Mouse (Mus musculus): ENCODE measurements around the gene Pdzrn3. TPM values are rescaled to one million over a fixed set of nuclear protein-coding genes. Genes with fewer than 3 reads are reported as not detected.
A peak's percentile ranks its signal among the peaks of the same experiment; 100 is the strongest.

Gene Pdzrn3
- total RNA-seq, 2 experiments from 2014 or later, result 62.6 to 68.3 TPM

DNA sequence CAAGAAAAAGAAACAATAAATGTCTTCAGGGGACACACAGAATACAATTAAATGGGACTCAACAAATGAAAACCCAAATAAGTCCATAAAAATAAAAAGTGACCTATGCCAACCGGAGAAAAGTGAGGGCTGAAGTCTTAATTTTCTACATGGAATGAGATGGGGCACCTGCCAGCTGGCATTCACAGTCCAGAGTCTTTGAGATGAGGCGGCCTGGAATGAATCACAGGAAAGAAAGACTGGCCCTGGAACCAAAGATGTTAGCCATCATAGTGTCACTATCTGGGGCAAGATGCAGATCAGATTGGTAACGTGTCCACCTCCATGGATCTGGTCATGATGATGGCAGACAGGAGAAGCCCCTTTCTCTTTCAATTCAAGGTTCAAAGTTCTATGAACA lies 50.5 kb downstream of the Pdzrn3 start:
- DNase-seq, result no peak

DNA sequence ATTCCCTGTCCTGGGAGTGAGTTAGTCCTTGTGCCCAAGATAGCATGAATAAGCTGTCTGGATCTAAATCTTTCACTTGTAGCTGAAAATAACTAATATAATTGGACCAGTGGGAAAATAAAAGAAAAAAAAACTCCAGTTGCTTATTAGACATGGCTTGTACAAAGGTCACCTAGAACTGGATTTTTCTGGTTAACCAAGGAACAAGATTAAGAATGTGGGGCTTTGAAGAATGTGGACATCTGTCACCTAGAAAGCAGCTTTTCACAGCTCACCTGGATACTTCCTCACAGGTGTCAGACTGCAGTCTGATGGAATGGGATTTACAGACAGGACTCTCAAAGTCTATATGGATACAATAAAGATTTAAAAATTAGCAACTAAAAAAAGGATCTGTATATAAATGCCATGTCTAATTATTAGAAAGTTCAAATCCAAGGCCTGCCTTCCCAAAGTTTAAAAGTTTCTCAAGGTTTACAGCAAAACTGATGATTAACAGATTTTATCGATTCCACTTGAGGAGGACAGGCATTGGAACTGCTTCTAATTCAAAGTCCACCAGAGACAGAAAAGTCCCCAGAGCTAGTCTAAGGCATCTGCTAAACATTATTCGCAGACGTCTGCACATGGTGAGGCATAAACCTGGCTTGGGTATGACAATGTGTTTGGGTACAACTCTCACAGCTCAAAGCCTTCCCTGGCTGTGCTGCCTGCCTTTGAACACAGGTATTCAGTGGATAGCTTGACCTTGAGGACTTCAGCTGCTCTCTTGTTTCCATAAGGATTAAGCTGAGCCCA lies 51.7 kb downstream of the Pdzrn3 start:
- no peak for DNase-seq

DNA sequence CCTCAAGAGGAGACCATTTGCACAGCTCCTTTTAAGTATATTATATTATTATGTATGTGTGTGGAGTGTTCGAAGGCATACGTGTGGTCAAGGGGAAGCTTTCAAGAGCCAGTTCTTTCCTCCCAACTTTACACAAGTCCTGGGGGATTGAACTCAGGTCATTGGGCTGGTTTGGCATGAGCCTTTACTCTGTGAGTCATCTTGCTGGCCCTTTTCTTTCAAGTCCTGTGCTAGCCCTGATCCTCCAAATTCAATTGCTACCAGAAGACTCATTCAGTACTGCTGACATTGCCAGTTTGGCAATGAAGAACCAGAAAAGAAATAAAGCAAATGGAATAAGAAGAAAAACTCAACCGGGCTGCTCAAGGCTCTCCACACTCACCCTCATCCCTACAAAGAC lies 55.1 kb downstream of the Pdzrn3 start:
- DNase-seq, result no peak

DNA sequence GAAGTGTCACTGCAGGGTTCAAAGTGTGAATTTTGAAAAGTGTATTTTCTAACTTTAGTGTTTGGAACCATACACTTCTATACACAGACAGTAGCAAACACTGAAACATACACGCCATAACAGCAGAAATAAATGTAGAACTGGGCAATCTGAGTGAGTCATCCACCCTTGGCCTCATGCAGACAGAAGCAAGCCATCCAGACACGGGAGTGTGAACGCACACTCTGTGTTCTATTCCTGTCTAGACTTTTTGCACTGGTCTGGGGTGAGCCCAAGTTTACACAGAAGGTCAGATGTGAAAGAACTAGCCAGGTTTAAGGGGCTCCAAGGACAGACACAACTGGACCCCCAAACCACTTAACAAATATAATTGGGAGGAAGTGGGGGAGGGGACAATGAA lies 57.3 kb downstream of the Pdzrn3 start:
- DNase-seq, result no peak

DNA sequence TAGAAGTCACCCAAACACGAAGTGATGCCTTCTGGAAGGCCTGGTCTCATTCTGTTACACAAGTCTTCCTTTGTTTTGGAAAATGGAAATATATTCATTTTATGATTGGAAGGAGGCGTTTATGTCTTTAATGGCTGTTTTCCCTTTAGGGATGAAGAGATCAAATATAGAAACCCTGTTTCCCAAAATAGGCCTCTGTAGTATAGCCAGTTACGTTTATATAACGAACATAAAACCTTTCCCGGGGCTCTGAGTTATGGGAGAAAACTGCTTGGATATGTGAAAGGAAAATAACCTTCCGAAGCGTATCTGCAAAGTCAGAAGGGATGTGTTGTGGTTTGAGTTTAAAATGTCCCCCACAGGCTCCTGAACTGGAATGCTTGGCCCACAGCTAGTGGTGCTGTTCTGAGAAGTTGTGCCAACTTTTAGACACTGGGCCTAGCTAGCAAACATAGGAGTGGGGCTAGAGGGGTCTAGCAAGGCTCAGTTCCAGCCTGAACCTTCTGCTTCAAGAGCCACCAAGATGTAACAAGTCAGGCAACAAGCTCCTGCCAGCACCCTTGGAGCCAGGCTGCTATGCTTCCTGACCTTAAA lies 58.2 kb downstream of the Pdzrn3 start:
- DNase-seq, result no peak

DNA sequence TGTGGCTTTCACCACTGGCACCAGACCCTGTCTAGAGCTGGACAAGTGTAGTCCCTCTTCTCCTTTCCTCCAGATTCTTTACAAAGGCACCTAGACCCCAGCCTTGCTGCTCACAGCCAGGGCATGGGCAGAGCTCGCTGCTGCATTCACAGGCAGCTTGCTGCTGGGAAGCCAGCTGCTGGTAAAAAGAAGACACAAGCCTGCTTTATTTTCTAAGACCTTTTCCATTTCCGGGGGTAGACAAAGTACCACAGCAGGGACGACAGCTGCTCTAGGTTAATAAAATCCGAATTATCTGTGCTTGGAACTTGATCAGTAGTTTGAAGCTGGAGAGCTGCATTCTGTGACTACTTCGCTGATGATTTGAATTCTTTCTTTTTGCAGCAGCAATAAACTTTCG lies 59.2 kb downstream of the Pdzrn3 start:
- no peak for DNase-seq

- DNase-seq, result no peak
Measured at GRCm38 (mm10) chr6:101311446-101311845, 66.3 kb downstream of the Pdzrn3 start.

DNA sequence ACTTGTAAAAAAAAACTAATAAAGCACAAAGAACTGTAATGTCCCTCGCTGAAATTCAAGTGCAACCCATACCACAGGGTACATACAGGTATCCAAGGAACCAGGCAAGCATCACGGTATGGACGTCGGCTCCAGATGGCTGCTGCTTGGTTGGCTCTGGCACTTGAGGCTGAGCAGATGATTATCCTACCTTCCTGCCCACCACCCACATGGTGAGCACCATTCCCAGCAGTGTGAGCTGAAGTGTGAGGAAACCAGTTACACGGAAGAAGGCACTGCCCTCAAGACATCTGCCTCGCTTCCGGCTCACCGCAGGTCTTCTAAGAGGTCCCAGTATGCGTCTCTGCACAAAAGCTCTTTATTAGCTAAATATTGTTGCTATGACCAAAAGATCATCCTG lies 67.2 kb downstream of the Pdzrn3 start:
- DNase-seq, result no peak

- peak; percentile 46 for DNase-seq
Measured at GRCm38 (mm10) chr6:101307964-101308531, 69.6 kb downstream of the Pdzrn3 start.

DNA sequence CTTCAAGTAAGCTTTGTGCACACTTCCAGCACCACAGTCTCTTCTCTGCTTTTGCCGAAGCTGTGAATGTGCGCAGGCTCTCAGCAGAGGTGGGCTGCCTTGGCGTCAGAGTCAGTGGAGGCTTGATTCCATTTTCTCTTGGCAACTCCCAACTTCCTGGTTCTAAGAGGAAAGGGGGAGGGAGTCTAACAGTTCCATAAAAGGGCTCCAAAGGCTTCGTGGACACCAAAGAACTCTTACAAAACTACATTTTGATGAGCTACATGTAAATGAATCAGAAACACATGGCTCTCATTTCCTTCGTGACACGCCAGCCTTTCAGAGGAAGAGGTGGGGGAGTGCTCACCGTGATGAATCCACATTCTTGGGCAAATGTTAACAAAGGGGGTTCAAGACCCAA lies 70.9 kb downstream of the Pdzrn3 start:
- DNase-seq, result peak; percentile 26

- DNase-seq, result no peak
Measured at GRCm38 (mm10) chr6:101305543-101305942, 72.2 kb downstream of the Pdzrn3 start.

DNA sequence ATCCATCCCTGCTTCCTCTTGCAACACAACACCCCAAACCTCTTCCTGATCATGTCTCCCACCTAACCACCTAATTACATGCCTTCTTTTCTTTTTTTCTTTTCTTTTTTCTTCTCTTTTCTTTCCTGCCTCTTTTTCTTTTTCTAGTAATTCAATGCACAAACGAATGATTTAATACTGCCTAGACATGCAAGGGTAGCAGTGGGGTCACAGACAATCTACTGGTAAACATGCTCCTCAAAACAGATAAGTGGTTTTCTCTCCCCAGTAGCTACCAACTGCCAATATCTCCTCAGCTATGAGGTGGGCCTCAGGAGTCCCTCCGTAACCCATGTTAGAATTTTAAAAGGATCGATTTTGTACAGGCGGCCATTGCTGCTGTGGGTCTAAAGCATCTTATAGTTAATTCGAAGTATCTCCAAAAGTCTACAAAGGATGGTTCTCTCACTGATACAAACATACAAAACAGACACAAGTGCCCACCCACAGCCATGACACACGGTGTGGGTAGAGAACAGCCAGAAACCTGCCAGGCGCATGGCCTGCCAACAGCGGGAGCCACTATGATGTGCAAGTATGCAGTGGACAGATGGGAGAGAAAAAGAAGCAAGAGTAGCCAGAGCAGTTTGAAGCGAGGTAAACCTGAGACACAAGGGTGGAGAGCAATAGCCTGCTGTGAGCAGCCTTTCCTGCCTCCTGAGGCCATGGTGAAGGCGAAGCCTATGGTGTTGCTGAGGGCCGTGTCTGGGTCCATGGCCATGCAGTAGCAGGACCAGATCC lies 73.5 kb downstream of the Pdzrn3 start:
- DNase-seq, result no peak

- no peak for DNase-seq
Measured at GRCm38 (mm10) chr6:101303501-101303900, 74.2 kb downstream of the Pdzrn3 start.

- DNase-seq, result no peak
Measured at GRCm38 (mm10) chr6:101301154-101301553, 76.5 kb downstream of the Pdzrn3 start.

DNA sequence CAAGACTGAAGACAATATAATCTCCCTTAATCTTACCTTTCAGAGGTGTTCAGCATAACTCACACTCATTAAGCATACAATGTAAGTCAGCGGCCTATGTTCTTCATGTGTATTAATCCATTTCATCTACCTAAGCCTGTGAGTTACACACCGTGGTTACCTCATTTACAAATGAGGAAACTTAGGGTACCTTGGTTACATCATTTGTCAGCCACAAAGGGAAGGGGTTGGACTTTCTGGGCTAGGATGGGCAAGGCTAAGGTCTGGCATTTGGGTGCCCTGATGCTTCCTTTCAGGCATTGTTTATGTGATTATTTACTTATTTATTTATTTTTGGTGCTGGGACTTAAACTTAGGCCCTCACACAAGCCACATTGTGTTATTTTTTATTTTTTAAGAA lies 78.3 kb downstream of the Pdzrn3 start:
- no peak for DNase-seq

DNA sequence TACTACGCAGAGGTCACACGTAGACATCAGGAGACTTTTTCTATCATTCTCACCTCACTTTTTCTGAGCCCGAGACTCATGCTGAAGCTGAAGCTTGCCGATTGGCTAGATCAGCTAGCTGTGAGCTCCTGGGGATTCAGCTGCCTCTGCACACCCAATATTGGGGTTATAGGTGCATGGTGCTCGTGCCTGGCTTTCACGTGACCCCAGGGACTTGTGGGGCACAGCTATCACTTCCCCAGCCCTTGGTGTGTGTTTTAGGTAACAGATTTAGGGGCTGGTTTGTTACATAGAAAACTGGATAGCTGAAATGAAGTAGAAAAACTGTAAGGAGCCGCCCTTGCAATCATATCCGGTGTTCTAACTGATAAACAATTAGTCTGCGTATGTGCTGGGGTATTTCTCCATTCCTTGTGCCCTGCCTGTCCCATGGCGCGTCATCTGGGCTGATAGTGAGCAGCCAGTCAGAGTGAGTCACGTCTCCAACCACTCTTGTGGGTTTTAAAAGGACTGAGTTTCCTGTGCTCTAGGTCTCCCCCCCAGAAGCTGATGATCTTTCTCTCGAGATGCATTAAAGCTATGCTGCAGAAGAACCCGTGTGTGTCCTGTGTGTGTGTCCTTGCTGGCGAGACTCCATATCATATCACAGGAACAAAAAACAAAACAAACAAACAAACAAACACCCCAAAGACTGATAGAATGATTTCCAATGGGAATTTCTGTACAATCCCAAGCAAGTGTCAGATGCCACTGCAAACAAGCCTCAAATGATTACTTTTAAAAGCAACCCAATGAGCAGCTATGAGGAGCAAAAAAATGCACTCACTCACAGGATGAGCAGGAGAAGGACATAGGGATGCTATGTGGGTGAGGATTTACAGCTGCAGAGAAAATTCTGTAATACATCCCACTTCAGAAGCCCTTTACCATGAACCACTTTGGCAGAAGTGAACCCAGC lies 79.9 kb downstream of the Pdzrn3 start:
- no peak for DNase-seq

DNA sequence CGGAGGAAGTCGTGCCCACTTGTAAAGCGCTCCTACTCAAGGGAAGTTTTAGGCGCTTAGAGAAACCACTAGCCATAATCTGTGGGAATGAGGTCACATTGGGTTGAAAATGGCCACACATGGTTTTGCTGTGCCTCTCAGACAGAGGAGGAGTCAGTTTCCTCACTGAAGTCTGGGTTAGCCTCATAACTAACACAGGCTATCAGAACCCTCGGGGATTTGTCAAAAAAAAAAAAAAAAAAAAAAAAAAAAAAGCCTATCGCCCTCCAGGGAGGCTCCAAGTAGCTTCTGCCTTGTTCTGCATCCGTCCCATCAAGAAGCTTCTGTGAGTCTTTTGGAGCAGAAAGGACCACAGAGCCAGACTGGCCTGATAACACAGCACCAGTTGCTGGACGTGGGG lies 80.7 kb downstream of the Pdzrn3 start:
- no peak for DNase-seq

- DNase-seq, result no peak
Measured at GRCm38 (mm10) chr6:101296280-101296679, 81.4 kb downstream of the Pdzrn3 start.

DNA sequence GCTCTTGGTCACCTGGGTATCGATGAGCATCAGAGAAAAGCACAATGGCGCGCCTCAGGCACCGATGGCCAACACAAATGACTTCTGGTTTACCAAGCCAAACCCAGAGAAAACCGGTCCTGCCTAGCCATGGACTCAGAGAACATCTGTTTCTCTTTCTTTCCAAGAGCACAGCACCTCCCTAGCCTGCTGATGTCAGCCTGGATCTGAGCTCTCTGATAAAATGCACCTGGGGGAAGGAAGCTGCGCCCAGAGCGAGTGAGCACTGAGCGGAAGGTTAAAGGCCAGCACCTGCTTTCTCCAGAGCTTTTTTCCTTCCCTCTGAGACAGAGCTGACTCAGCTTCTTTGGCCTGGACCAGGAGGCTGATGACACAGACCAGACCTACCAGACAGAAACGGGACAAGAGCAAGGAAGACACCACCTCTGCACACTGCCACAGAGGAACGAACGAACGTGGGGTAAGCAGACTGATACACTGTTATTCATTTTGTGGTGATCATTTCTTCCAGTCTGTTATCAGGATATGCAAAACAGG lies 84.6 kb downstream of the Pdzrn3 start:
- DNase-seq, result no peak

GRCm38 (mm10) chr6:101291944-101292343 lies 85.8 kb downstream of the Pdzrn3 start:
- DNase-seq, result no peak

DNA sequence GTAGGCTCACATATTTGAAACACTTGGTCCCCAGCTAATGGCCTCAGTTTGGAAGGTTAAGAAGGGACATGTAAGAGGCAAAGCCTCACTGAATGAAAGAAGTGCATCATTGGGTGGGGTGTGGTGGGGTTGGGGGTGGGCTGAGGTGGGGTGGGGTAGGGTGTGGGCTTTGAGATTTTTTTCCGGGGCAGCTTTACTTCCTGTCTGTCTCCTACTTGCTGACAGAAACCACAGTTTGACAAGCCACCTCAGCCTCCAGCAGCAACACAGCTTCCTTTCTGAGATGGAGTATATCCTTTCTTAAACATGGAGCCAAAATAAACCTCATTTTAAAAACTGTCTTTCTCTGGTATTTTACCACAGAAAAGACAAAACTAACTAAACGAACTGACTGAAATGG lies 87.5 kb downstream of the Pdzrn3 start:
- DNase-seq, result no peak

DNA sequence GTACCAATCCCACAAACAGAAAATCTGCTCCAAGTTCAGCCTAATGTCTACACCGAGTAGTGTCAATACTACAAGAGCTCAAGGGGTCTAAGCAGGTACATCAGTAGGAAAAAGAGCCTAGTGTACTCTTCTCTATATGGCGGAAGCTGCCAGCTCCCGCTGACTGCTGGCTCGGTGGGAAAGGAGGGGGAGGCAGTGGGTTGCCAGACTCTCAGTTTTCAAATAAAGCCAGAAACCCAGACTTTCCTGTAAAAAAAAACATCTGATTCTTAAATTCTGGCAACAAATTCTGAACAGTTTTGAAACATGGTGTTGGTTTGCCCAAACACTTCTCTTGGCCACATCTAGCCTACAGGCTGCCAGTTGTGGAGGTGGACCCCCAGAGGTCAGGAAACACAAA lies 88.3 kb downstream of the Pdzrn3 start:
- DNase-seq, result no peak
